Mouse (Mus musculus) embryonic facial prominence, embryonic 13.5 days (tissue): ENCODE measurements around the gene Mad2l2. TPM values are rescaled to one million over a fixed set of nuclear protein-coding genes. Genes with fewer than 3 reads are reported as not detected.
A peak's percentile ranks its signal among the peaks of the same experiment; 100 is the strongest.

Source experiments
- ATAC-seq: fragments of 200-750 bp; cut with Nextera tagmentation; 2 replicates; pipeline ENCODE4 v1.8.0; 2017; ENCODE audit warnings: low read depth; ENCODE audit not compliant: insufficient number of reproducible peaks, insufficient read depth, low FRiP score, low TSS enrichment
- H3K27ac ChIP-seq: fragments of 300-500 bp; sonication (generic); 2 replicates; pipeline ENCODE4 v1.5.1; 2015; ENCODE audit warnings: moderate library complexity, mild to moderate bottlenecking, inconsistent platforms
- H3K27me3 ChIP-seq: fragments of 300-500 bp; sonication (generic); 2 replicates; pipeline ENCODE4 v1.6.1; 2015; ENCODE audit warnings: mild to moderate bottlenecking, inconsistent platforms
- H3K36me3 ChIP-seq: fragments of 300-500 bp; sonication (generic); 2 replicates; pipeline ENCODE4 v1.6.1; 2015; ENCODE audit warnings: mild to moderate bottlenecking, inconsistent platforms
- H3K4me1 ChIP-seq: fragments of 300-500 bp; sonication (generic); 2 replicates; pipeline ENCODE4 v1.6.1; 2015; ENCODE audit warnings: inconsistent platforms
- H3K4me2 ChIP-seq: fragments of 300-500 bp; sonication (generic); 2 replicates; pipeline ENCODE4 v1.6.1; 2015; ENCODE audit warnings: moderate library complexity, mild to moderate bottlenecking, inconsistent platforms
- H3K4me3 ChIP-seq: fragments of 300-500 bp; sonication (generic); 2 replicates; pipeline ENCODE4 v1.5.1; 2015; ENCODE audit warnings: mild to moderate bottlenecking, inconsistent platforms
- H3K9ac ChIP-seq: fragments of 300-500 bp; sonication (generic); 2 replicates; pipeline ENCODE4 v1.6.1; 2015; ENCODE audit warnings: mild to moderate bottlenecking, inconsistent platforms
- H3K9me3 ChIP-seq: fragments of 300-500 bp; sonication (generic); 2 replicates; pipeline ENCODE4 v1.6.1; 2016; ENCODE audit warnings: inconsistent platforms
- WGBS: fragments of 180-500 bp; shearing (Covaris S2); methylation state at CpG from one replicate; pipeline ENCODE4 v1.1.7; 2015; ENCODE audit warnings: mixed read lengths; 5-methylcytosine and 5-hydroxymethylcytosine counted together
- polyA plus RNA-seq: library from polyadenylated mRNA; unstranded; fragments of >200 nt; fragmentation: Nextera tagmentation; extraction: Ambion mirVana; gene quantifications from 2 replicates; pipeline ENCODE4 v1.2.1, GENCODE M21; 2015

Mad2l2 gene
- polyA plus RNA-seq, result 70.6 and 76.3 TPM in 2 replicates

DNA sequence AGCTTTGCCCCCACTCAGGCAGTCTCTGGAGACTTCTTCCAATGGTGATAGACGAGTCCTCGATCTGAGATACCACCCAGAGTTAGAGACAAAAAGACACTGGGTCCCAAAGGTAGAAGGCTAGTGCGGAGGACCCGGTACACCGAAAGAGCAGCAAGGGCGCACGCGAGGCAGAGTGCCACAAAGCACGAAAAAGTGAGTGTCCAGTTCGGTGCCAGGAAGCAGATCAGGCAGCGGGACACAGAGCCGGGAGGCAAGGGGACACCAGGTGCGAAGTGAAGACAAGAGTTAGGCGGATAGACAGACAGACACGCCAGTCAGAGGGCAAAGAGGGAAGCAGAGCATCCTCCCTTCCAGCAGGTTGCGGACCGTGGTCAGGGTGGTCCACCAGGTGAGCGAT lies at the start of gene Mad2l2:
Mad2l2 (plus strand) TSS at position 252 of the 400 bp plus-strand sequence.
- H3K4me3 ChIP-seq, result peak within 1 kb of the TSS; percentile 77
- H3K36me3 ChIP-seq, result no peaks in the 10 kb centered on the region
- peaks cover 33% of the 10 kb centered on the region for H3K27me3 ChIP-seq
- 2% methylated on average over 18 of the region's 18 CpGs for WGBS
- H3K4me2 ChIP-seq, result peak within 1 kb of the TSS; percentile 88
- H3K4me1 ChIP-seq, result peaks cover 17% of the 10 kb centered on the region
- peak within 1 kb of the TSS; percentile 72 for H3K27ac ChIP-seq
- peak within 1 kb of the TSS; percentile 89 for H3K9ac ChIP-seq
- no peaks in the 10 kb centered on the region for H3K9me3 ChIP-seq
- ATAC-seq, result 0 out of 2 replicates have a peak, but pooled peaks have one; percentile 7

DNA sequence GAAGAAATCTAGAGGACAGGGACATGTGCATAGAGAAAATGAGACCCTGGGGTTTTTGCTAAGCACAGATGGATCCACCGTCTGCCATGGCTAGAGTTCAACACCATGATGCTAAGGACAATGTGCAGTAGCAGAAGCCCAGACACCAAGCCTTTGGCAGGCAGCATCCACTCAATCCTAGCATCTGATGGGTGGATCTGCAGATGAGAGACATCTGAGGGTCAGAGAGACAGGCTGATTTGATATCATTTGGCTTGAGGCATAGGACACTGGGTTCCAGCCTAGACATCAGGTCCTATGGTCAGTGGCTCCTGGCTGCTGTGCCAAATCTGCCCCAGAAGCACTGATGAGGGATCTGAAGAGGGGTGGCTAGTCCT lies 49.6 kb upstream of the Mad2l2 start:
- no peaks in the 10 kb centered on the region for H3K9me3 ChIP-seq
- H3K36me3 ChIP-seq, result peaks cover 17% of the 10 kb centered on the region
- H3K9ac ChIP-seq, result no peak overlapping the region
- H3K4me2 ChIP-seq, result no peak overlapping the region
- no peaks in the 10 kb centered on the region for H3K27me3 ChIP-seq
- 85% methylated on average over 1 of the region's 1 CpGs for WGBS
- H3K4me3 ChIP-seq, result no peak overlapping the region
- ATAC-seq, result no peak
- no peak overlapping the region for H3K27ac ChIP-seq
- H3K4me1 ChIP-seq, result peaks cover 14% of the 10 kb centered on the region

DNA sequence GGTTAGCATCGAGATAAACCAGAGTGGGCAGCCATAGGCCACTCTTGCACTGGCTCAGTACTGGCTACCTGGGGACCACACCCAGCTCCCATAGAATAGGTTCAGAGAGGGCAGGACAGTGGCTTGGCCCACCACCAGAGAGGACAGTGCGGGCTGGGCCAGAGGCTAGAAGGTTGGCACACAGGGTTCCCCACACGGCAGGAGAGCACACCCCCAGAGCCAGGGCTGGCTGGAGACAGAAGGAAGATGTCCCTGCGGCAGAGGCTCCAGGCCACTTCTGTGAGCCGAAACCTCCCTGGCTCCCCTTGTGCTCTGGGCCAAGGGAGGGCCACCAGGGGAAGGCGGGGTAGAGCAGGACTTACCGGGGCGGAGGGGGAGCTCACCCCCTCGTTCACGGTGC lies 49.0 kb upstream of the Mad2l2 start:
- Histone ChIP-seq H3K36me3 (peaks cover 17% of the 10 kb centered on the region), H3K27ac (no peak overlapping the region), H3K4me1 (peaks cover 17% of the 10 kb centered on the region), H3K4me2 (no peak overlapping the region), H3K9me3 (no peaks in the 10 kb centered on the region), H3K4me3 (no peak overlapping the region), H3K27me3 (no peaks in the 10 kb centered on the region), H3K9ac (no peak overlapping the region)
- WGBS, result 88% methylated on average over 10 of the region's 10 CpGs
- 0 out of 2 replicates have a peak, but pooled peaks have one; percentile 38 for ATAC-seq

DNA sequence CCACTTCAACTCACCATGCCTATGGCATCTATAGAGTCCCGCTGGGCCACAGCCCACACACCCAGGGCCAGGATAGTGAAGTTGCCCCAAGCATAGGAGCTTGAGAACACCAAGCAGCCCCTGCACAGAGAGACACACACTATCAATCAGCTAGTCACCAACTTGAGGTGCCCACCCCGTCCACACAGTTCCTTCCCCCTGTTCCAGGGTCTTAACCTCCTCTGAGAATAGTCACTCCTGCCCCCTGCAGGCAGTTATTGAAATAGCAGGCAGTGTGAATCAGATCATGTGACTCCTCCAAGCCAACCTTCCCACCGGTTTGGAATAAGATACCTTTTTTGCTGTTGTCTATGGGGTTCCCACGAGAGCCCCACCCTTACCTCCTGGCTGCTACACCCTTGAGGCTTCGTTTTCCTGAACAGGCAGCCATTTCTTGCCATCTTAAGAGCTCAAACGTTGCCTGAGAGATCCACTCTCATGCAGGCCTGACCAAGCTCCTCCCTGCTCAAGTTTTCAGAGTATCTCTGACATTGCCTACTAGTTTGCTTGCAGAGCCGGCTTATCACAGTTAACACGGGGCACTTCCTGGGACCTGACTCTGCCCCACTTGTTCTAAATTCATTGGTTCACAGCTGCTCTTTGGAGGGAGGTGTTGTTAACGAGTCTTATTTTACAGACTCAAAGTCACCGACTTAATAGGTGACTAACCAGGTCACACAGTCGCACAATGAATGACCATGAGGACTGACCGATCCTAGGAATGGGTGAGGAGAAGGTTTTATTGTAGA lies 47.7 kb upstream of the Mad2l2 start:
- WGBS, result 51% methylated on average over 12 of the region's 12 CpGs
- no peak overlapping the region for H3K9ac ChIP-seq
- ATAC-seq, result 0 out of 2 replicates have a peak, but pooled peaks have one; percentile 23
- peaks cover 17% of the 10 kb centered on the region for H3K36me3 ChIP-seq
- no peaks in the 10 kb centered on the region for H3K27me3 ChIP-seq
- H3K27ac ChIP-seq, result no peak overlapping the region
- peaks cover 27% of the 10 kb centered on the region for H3K4me1 ChIP-seq
- H3K4me3 ChIP-seq, result no peak overlapping the region
- no peak overlapping the region for H3K4me2 ChIP-seq
- no peaks in the 10 kb centered on the region for H3K9me3 ChIP-seq

DNA sequence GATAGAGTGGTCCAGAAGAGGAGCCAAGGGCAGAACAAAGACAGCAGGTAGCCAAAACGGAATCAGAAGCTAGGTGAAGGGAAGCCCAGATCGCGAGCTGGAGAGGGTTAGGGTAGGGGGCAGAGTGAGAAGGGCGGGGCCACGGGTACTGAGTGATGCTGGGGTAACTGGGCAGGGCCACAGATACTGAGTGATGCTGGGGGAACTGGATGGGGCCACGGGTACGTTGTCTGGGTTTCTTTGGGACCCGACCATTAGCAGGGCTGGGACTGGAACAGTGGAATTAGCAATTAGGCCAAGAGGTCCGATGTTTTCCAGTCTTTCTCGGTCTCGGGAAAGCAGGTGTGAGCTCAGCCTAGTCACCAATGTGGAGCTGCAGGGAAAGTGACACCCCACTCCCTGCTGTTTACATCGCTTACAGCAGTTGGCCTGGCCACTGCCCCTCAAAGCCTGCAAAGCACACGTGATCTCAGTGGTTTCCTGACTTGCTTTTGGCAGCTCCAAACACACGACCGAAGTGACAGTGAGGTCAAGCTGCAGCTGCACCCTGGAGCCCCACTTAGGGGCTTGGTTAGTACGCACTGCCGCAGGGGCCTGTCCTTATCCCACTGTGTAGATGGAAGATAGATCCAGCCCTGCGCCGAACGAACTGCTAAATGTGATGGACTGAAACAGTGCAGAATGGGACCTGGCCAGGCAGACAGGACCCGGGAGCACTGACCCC lies 46.8 kb upstream of the Mad2l2 start:
- no peak overlapping the region for H3K27ac ChIP-seq

DNA sequence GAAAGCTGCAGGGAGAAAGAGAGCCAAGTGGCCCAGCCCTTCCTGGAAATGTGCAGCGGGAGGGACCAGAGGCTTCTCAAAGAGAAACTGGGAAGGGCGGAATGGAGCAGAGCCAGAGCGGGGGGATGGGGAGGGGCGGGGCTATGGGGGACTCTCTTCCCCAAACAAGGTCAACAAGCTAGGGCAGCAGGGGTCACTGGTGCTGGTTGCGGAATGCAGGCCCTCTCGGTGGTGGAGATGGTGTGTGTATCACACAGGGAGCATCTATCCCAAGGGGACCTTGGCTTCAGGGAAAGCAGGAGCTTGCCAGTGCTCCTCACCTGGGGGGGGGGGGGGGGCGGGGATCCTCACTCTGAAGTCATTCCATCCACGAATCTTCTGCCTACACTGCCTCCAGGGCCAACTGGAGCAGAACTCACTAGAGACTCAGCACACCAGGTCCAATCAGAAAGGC lies 45.9 kb upstream of the Mad2l2 start:
- Histone ChIP-seq H3K4me3 (no peak overlapping the region), H3K4me2 (no peak overlapping the region), H3K4me1 (peaks cover 30% of the 10 kb centered on the region), H3K36me3 (peaks cover 17% of the 10 kb centered on the region), H3K27me3 (no peaks in the 10 kb centered on the region), H3K9ac (no peak overlapping the region), H3K9me3 (no peaks in the 10 kb centered on the region), H3K27ac (no peak overlapping the region)
- no peak for ATAC-seq
- WGBS, result 13% methylated on average over 8 of the region's 8 CpGs

More for the DNA sequence above, 46.8 kb upstream of the Mad2l2 start:
- Histone ChIP-seq H3K4me1 (peaks cover 30% of the 10 kb centered on the region), H3K4me2 (no peak overlapping the region), H3K9ac (0 out of 2 replicates have a peak overlapping the region, but pooled peaks have one; percentile 12), H3K4me3 (no peak overlapping the region), H3K9me3 (no peaks in the 10 kb centered on the region), H3K36me3 (peaks cover 17% of the 10 kb centered on the region), H3K27me3 (no peaks in the 10 kb centered on the region)
- no peak for ATAC-seq
- WGBS, result 54% methylated on average over 21 of the region's 21 CpGs

DNA sequence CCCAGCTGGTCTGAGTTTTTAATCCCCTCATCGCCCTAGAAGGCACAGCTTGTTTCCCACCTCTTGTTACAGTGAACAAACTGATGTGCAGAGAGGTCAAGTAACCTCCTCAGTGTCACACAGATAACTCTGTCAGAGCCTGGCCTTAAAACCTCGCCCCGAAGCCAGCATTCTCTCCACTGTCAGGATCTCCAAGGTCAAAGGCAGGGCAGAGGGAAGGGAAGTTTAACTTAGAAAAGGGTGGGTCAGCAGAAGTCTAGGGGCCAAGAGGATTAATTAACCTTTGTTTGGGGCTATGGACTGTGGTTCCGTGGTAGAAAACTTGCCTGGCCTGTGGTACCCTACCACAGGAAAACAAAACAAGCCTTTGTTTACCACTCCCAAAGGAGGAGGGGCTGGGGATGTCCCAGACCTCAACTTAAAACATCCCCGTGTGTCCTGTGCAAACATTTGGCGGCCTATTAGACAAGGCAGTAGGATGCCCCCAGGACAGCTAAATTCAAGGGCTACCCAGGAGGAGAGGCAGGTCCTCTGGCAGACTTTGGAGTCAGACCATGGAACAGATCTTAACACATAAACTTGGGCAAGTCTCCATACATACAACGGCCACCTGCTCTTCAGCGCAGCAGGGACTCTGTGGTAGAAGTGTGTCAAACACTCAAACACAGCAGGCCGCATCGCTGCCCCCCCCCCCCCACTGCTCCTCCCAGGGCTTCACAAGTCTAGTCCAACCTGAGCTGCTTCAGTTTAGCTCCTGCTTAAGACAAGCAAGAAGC lies 44.9 kb upstream of the Mad2l2 start:
- Histone ChIP-seq H3K4me2 (no peak overlapping the region), H3K27me3 (no peaks in the 10 kb centered on the region), H3K4me3 (no peak overlapping the region), H3K27ac (no peak overlapping the region), H3K36me3 (peaks cover 10% of the 10 kb centered on the region), H3K4me1 (peaks cover 30% of the 10 kb centered on the region), H3K9me3 (no peaks in the 10 kb centered on the region), H3K9ac (no peak overlapping the region)
- no peak for ATAC-seq
- WGBS, result 37% methylated on average over 10 of the region's 10 CpGs

DNA sequence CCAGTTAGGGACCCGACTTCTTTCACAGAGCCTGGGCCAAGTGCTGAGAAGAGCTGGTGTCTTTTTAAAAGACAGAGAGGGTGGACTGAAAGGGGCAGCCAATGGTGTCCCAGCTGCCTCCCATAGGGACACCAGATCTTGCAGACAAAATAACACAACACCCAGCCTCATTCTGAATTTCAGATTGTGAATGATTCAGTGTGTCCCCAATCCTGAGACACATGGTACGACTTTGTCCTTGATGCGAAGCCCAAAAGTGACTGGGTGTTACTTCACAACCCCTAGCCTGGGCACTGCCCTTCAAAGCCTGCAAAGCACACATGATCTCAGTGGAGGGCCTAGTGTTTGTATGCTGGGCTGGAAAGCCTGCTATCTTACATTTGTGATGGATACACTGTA lies 44.3 kb upstream of the Mad2l2 start:
- H3K4me2 ChIP-seq, result no peak overlapping the region
- H3K4me3 ChIP-seq, result no peak overlapping the region
- no peak for ATAC-seq
- H3K4me1 ChIP-seq, result peaks cover 30% of the 10 kb centered on the region
- no peaks in the 10 kb centered on the region for H3K27me3 ChIP-seq
- 63% methylated on average over 3 of the region's 3 CpGs for WGBS
- 0 out of 2 replicates have a peak overlapping the region, but pooled peaks have one; percentile 21 for H3K9ac ChIP-seq
- H3K27ac ChIP-seq, result no peak overlapping the region
- no peaks in the 10 kb centered on the region for H3K9me3 ChIP-seq
- H3K36me3 ChIP-seq, result peaks cover 6% of the 10 kb centered on the region

DNA sequence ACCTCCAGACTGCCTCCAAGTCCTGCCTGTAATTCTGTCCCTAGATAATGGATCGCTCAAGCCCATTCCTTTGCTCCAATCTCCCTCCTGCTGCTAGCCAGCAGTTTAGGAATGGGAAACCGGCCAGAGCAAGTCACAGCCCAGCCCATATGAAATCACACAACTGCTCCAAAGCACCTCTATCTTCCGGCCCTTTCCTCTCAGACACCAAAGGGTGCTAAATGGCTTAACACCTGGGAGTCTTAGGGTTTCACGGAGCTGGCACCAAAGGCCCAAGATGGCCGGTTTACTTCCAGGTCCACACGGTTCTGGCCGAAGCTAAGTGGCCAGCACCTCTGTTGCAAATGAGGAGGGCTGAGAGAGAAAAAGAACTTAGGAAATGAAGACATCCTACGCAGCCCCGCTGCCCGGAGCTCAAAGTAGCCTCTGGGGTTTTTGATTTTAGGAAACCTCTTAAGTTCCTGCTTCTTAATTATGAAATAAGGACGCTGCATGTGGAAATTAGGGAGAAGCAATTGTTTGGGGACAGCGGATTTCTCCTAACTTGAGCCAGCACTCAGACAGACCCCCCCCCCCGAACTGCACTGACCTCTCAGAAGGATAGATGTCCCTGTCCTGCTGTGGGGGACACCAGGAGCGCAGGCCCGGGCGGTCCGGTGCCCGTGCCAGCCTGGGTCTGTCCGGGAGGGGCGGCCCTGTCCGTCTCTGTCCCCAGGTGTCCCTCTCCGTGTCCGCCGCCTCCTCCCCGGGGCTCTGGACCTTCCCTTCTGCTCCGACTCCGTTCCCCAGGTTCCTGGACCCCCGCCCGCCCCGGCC lies 42.9 kb upstream of the Mad2l2 start:
- Histone ChIP-seq H3K4me3 (peak overlapping the region; percentile 83), H3K9ac (peak overlapping the region; percentile 88), H3K9me3 (no peaks in the 10 kb centered on the region), H3K4me2 (peak overlapping the region; percentile 85), H3K4me1 (peaks cover 30% of the 10 kb centered on the region), H3K36me3 (no peaks in the 10 kb centered on the region), H3K27ac (0 out of 2 replicates have a peak overlapping the region, but pooled peaks have one; percentile 22), H3K27me3 (no peaks in the 10 kb centered on the region)
- 6% methylated on average over 30 of the region's 30 CpGs for WGBS
- 0 out of 2 replicates have a peak, but pooled peaks have one; percentile 8 for ATAC-seq

DNA sequence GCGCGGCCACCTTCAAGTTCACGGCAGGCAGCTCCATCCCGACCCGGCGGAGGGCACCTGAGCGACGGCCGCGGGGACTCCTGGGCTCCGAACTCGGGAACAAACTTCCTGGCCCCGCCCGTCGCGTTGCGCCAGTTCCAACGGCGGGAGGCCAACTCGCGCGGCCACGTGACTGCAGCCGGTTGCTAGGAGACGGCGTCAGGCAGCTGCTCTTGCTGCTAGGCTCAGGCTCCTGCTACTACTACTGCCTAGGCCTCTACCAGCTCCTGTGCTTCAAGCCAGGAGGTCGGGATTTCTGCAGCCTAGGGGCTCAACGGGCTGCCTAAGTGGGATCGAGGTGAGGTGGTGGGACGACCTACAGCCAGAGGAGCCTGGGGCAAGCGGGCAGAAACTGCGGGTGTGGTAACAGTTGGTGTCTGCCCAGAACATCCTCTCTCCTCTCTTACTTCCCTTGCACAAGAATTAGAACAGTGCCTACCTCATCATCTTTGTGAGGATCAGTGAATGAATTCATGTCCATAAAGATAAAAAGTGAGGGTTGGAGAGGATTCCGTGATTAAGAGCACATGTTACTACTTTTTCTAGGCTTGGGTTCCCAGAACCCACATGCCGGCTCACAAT lies 42.2 kb upstream of the Mad2l2 start, which contains the start of gene Agtrap:
Agtrap (minus strand) TSS at position 125 of the 621 bp plus-strand sequence.
- H3K4me1 ChIP-seq, result peaks cover 30% of the 10 kb centered on the region
- 5% methylated on average over 34 of the region's 34 CpGs for WGBS
- ATAC-seq, result peak; percentile 82; the same call in 1 of the 2 replicates

More for the DNA sequence above, 42.2 kb upstream of the Mad2l2 start, which contains the start of gene Agtrap:
- H3K9ac ChIP-seq, result peak within 1 kb of the TSS; percentile 88
- H3K27ac ChIP-seq, result 0 out of 2 replicates have a peak within 1 kb of the TSS, but pooled peaks have one; percentile 22
- no peaks in the 10 kb centered on the region for H3K9me3 ChIP-seq
- peak within 1 kb of the TSS; percentile 85 for H3K4me2 ChIP-seq
- no peaks in the 10 kb centered on the region for H3K36me3 ChIP-seq
- no peaks in the 10 kb centered on the region for H3K27me3 ChIP-seq
- peak within 1 kb of the TSS; percentile 83 for H3K4me3 ChIP-seq
